Mouse (Mus musculus) lung, adult 2 months (tissue): ENCODE measurements around the gene Sqstm1. TPM values are rescaled to one million over a fixed set of nuclear protein-coding genes. Genes with fewer than 3 reads are reported as not detected.

Source experiments
- DNase-seq: peaks from one replicate; pipeline ENCODE4 v3.0.0; 2022
- H3K4me1 ChIP-seq: fragments of 200-500 bp; 2 replicates; pipeline ENCODE4 v1.6.1; 2011; ENCODE audit warnings: low read length; ENCODE audit not compliant: control insufficient read depth, insufficient read depth
- H3K4me3 ChIP-seq: fragments of 200-500 bp; replicated peaks from 2 replicates; pipeline ENCODE3; 2011; ENCODE audit warnings: low read depth, mild to moderate bottlenecking, control low read depth, low read length; ENCODE audit errors: extremely low read depth
- CTCF ChIP-seq: fragments of 200-500 bp; IDR thresholded peaks from 2 replicates; pipeline ENCODE4 v1.5.1; 2011; ENCODE audit warnings: mild to moderate bottlenecking, low read length, control low read depth; ENCODE audit not compliant: insufficient read depth
- POLR2A ChIP-seq: fragments of 200-500 bp; IDR thresholded peaks from 2 replicates; pipeline ENCODE4 v1.6.1; 2011; ENCODE audit warnings: low read depth, mild to moderate bottlenecking, control low read depth, low read length, borderline replicate concordance; ENCODE audit errors: extremely low read depth
- WGBS: fragments of 180-500 bp; shearing (Covaris S2); methylation state at CpG from one replicate; pipeline ENCODE4 v1.1.7; 2018; 5-methylcytosine and 5-hydroxymethylcytosine counted together
- polyA plus RNA-seq: library from polyadenylated mRNA; depleted of rRNA; stranded (reverse); fragments of >200 nt; gene quantifications from 2 replicates; pipeline ENCODE4 v1.2.3, GENCODE M21; 2012

Gene Sqstm1
- polyA plus RNA-seq, 1 experiment, result 249 TPM

DNA sequence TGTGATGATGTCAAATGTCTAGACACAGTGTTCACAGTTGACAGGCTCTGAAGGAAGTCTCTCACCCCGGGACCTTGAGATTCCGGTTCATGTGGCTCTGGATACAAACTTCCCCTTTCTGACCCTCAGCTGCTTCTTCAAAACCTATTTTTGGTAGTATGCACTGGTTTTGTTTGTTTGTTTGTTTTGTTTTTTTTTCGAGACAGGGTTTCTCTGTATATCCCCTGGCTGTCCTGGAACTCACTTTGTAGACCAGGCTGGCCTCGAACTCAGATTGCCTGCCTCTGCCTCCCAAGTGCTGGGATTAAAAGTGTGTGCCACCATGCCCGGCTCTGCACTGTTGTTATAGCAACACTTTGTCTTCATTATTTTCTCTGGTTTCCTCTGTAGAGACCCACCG is 33.3 kb upstream of the Sqstm1 start:
- WGBS, result 63% methylated on average over 6 of the region's 6 CpGs
- no peak for TF ChIP-seq CTCF
- TF ChIP-seq POLR2A, result no peak

DNA sequence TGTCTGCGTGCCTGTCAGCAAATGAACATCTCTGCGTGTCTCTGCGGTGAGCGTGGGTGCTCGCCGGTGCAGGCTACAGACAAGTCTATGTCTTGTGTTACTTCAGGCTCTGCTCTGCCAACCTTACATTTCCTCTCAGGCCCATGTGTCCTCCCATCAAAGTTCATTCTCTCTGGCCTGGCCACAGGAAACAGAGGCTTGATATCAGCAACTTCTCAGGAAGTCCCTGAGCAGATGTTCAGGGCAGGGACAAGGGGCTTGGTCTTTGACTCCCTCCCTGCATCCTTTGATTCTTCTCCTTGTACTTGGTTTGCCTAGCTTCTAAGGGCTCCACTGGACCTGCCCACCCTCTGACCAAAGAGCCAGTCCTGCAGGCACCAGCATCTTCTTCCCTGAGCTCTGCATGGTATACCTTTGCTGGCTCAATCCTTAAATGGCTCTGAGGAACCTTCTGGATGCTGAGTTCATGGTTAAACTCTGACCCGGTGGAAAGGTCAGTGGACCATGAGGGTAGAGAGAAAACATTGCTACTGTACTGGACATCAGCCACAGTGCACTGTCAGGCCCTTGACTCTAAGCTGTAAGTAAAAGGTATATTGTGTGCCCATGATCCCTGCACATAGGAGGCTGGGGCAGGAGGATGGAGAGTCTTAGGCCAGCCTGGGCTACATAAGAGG is 29.7 kb upstream of the Sqstm1 start:
- H3K4me1 ChIP-seq, result peaks cover 6% of the 10 kb centered on the region
- H3K4me3 ChIP-seq, result no peak overlapping the region
- DNase-seq, result no peak
- 54% methylated on average over 7 of the region's 7 CpGs for WGBS
- TF ChIP-seq CTCF (no peak), POLR2A (no peak)

More for the DNA sequence above, 33.3 kb upstream of the Sqstm1 start:
- no peak overlapping the region for H3K4me3 ChIP-seq
- DNase-seq, result no peak
- H3K4me1 ChIP-seq, result no peaks in the 10 kb centered on the region

DNA sequence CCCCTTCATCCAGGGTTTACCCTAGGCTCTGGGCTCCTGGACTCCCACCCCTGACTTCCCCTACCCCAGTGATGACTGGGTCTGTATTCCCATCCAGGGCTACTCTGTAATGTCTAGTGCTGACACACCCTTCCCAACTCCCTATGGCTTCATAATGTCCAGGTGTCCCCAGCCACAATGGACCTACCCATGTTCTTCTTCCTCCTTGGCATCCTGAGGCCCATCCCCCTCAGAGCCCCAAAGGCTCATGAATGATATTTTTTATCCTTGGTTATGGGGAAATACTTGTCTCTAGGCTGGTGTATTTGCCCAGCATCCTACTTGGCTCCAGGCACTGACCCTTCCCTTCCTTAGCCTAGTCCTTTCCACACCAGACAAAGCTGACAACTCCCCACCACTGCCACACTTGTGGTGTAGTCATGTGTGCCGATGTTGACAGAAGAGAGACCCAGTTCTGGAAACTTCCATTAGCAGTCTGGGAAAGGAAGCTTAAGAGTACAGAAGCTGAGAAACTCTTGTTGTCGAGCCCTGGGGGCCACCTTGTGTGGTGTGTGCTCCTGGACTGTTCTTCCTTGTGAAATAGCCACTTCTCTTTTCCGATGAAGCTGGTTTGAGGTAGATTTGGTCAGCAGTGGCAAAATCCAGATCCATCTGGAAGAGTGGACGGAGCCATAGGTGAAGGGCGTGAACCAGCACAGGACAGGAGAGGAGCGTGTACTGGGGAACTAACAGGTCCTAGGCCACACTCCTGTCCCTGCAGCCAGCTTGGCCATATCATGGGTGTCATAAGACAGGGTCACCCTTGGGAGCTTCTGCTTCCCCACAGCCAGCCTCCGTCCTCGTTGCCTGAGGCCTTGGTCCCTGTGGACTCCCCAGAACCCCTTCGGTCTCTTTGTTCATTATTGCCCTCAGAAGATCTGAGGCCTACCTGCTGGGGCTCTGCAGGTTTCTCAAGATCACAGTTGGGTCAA is 28.5 kb upstream of the Sqstm1 start:
- Histone ChIP-seq H3K4me1 (peaks cover 6% of the 10 kb centered on the region), H3K4me3 (no peak overlapping the region)
- no peak for DNase-seq
- 88% methylated on average over 9 of the region's 9 CpGs for WGBS
- TF ChIP-seq CTCF (no peak), POLR2A (no peak)

DNA sequence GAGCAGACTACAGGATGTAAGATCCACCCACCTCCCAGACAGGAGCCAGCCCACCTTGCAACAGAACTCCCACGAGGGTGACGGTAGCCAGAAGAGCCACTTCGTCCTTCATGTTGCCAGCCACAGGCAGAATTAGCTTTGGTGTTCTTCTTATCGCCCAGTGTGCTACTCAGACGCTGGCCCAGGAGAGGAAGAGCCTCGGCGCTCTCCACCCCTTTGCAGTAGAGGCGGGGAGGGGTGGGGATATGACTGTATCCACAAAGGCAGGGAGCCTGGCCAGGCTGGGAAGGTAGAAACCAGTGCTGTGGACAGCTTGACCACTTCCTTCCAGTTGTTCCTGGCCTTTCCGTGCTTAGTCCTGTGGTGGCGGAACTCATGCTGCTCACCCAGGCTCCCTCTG is 27.7 kb upstream of the Sqstm1 start, which contains the start of gene Ltc4s:
Gene Ltc4s (minus strand): TSS at position 293 of the 400 bp plus-strand sequence.
- no peak for DNase-seq
- WGBS, result 55% methylated on average over 10 of the region's 10 CpGs
- TF ChIP-seq CTCF (no peak), POLR2A (no peak)
- Histone ChIP-seq H3K4me3 (peak within 1 kb of the TSS; percentile 22), H3K4me1 (peaks cover 6% of the 10 kb centered on the region)

DNA sequence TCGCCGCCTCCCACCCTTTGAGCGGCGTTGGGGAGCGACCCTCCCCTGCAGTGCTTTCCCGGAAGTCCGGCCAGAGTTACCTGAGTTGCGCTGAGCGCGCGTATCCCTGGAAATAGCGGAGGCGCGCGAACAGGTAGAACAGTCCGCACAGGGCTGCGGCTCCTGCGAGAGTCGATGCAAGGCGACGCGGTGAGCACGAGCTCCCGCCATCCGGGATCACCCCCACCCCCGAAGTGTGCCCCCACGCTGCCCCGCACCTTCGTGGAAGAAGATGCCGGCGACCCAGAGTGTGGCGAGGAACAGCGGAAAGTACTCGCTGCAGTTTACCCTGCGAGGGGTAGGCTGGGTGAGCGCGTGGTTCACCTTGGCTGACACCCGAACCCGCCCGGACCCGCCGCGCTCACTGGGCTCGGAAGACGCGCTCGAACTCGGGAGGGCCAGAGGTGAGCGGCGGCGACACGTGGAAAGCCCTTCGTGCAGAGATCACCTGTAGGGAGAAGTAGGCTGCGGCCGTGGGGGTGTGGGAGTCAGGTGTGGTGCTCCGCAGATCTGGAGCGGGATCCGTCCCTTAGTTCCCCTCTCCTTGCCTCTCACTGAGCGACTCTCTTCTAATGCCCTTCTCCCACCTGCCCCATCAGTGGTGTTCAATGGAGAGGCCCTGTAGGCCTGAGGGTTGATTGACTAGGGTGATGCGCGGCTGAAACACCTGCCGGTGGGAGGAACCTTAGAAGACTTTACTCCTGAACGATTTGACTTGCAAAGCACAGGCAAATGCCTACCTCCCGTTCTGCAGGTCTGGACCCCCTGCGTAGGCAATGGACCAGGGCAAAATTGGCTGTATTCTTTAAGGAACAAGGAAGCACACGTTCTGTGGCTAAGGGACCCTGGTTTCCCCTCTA is 26.6 kb upstream of the Sqstm1 start:
- DNase-seq, result no peak
- TF ChIP-seq POLR2A, result no peak
- no peak for TF ChIP-seq CTCF
- 7% methylated on average over 66 of the region's 66 CpGs for WGBS
- H3K4me3 ChIP-seq, result peak overlapping the region; percentile 72
- H3K4me1 ChIP-seq, result peaks cover 6% of the 10 kb centered on the region

DNA sequence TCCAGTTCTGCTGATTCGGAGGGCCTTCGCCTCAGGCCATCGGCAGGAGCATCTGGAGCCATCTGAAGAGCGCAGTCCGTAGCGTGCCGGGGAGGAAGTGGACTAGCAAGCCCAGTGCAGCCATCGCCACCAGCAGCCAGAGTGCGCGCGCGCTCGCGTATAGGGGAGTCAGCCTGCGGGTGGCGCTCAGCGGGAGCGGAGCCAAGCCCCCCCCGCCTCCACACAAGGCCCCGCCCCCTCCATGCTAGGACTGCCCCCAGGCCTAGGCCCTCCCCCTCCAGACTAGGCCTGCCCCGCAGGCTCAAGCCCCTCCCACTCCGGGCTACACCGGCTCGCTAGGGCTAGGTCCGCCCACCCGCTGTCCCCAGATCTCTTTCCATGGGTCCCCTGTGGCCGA is 25.9 kb upstream of the Sqstm1 start:
- TF ChIP-seq POLR2A (no peak), CTCF (no peak)
- peak; percentile 87 for DNase-seq
- WGBS, result under 1% methylated on average over 25 of the region's 27 CpGs
- Histone ChIP-seq H3K4me3 (peak overlapping the region; percentile 72), H3K4me1 (peaks cover 6% of the 10 kb centered on the region)

DNA sequence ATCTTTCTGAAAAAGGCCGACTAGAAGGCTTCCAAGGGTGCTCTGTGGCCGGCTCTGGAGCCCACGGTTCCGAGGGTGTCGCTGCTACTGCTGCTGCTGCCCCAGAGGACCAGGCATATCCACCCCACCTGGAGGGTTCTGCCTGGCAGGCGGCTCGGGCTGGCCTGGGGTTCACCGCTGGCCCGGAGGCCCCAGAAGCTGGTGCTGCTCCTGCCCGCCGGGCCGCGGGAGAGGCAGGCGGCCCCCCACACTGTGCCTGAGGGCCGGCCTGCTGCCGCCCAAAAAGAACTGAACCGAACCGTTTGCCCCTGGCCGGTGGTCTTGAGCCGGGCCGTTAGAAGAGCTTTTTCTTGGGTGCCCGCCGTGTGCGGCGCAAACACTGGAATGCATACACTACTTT is 24.0 kb upstream of the Sqstm1 start:
- TF ChIP-seq POLR2A, result no peak
- TF ChIP-seq CTCF, result no peak
- 96% methylated on average over 25 of the region's 25 CpGs for WGBS
- Histone ChIP-seq H3K4me3 (no peak overlapping the region), H3K4me1 (peaks cover 9% of the 10 kb centered on the region)
- no peak for DNase-seq

DNA sequence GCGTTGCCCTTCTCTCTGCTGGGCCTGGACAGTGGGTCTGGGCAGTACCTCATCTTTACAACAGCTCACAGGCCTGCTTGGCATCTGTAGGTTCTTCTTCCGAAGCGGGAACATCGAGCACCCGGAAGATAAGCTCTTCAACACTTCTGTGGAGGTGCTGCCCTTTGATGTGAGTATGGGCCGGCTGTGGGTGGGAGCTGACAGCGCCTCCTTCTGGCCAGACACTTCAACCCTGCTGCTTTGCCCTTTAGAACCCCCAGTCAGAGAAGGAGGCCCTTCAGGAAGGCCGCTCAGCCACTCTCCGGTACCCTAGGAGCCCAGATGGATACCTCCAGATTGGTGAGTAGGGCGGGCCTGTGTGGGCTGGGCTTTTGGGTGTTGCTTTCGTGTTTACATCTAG is 23.4 kb upstream of the Sqstm1 start:
- Histone ChIP-seq H3K4me1 (peaks cover 10% of the 10 kb centered on the region), H3K4me3 (no peak overlapping the region)
- no peak for DNase-seq
- no peak for TF ChIP-seq POLR2A
- 80% methylated on average over 11 of the region's 11 CpGs for WGBS

DNA sequence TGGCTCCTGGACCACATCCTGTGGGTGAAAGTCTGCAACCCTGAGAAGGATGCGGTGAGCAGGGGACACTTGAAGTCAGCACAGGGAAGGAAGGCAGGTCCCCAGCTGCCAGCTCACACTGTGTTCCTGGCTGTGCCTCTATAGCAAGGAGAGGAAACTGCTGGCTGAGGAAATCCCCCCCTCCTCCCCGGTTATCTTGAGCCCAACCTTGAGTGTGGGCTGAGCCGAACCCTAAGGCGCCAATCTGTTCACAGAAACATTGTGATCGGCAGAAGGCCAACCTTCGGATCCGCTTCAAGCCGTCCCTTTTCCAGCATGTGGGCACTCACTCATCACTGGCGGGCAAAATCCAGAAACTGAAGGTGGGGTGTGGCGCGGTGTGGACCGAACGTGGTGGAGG is 22.4 kb upstream of the Sqstm1 start:
- peaks cover 14% of the 10 kb centered on the region for H3K4me1 ChIP-seq
- WGBS, result 84% methylated on average over 13 of the region's 13 CpGs
- DNase-seq, result no peak
- no peak for TF ChIP-seq POLR2A
- no peak for TF ChIP-seq CTCF
- no peak overlapping the region for H3K4me3 ChIP-seq

DNA sequence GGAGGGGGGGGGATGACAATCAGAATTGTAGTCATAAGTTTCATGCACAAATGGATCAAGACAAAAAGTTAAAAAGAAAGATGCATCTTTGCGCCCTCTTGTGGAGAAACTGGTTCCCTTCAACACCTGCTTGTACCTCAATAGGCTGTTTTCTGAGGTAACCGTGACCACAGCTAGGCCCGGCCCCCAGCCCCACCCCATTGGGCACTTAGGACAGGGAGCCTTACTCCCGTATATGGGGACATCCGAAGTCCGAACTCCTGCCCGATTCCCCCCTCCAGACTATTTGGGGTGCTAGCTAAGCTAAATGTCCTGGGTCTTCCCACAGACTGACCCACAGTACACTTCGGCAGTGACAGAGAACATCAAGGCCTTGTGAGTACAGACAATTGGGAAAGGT is 20.8 kb upstream of the Sqstm1 start:
- WGBS, result 33% methylated on average over 8 of the region's 8 CpGs
- peak; percentile 47 for DNase-seq
- Histone ChIP-seq H3K4me3 (no peak overlapping the region), H3K4me1 (peaks cover 29% of the 10 kb centered on the region)
- TF ChIP-seq CTCF (peak; percentile 41; the same call in 1 of the 2 replicates), POLR2A (no peak)
